Mouse (Mus musculus) frontal cortex, adult (tissue): ENCODE results near the gene Hnf4a.

Source experiments
- ATAC-seq: cut with Nextera tagmentation; 2 replicates; pipeline ENCODE4 v1.9.2; 2017; ENCODE audit warnings: mild to moderate bottlenecking, moderate library complexity, mixed read lengths; ENCODE audit not compliant: low TSS enrichment

Hnf4a gene

GRCm38 (mm10) chr2:163593636-163594282, 87.2 kb downstream of the Hnf4a start:
- ATAC-seq: no peak

- ATAC-seq: no peak
These were observed 88.5 kb downstream of the Hnf4a start for GRCm38 (mm10) chr2:163595119-163595518.

GRCm38 (mm10) chr2:163596057-163596872, 89.7 kb downstream of the Hnf4a start:
- ATAC-seq: no peak

GRCm38 (mm10) chr2:163596873-163597155, 90.2 kb downstream of the Hnf4a start:
- no peak for ATAC-seq

- no peak for ATAC-seq
These were observed 91.1 kb downstream of the Hnf4a start for GRCm38 (mm10) chr2:163597661-163598060.

GRCm38 (mm10) chr2:163599226-163599625, 92.6 kb downstream of the Hnf4a start:
- no peak for ATAC-seq

- peak; percentile 45 for ATAC-seq
These were observed 94.5 kb downstream of the Hnf4a start for GRCm38 (mm10) chr2:163601066-163601465.

GRCm38 (mm10) chr2:163601712-163602100, 95.1 kb downstream of the Hnf4a start:
- no peak for ATAC-seq

- peak; percentile 83 for ATAC-seq
These were observed 95.7 kb downstream of the Hnf4a start, which contains the start of gene Ttpal for GRCm38 (mm10) chr2:163602101-163602971. Ttpal (plus strand) TSS chr2:163602314.

- ATAC-seq: no peak
These were observed 99.6 kb downstream of the Hnf4a start for GRCm38 (mm10) chr2:163606161-163606560.

GRCm38 (mm10) chr2:163608008-163608407, 101.4 kb downstream of the Hnf4a start:
- ATAC-seq: peak; percentile 36; the same call in 1 of the 2 replicates

GRCm38 (mm10) chr2:163609281-163609975, 102.8 kb downstream of the Hnf4a start:
- ATAC-seq: 0 out of 2 replicates have a peak, but pooled peaks have one; percentile 4

- ATAC-seq: no peak
These were observed 104.6 kb downstream of the Hnf4a start for GRCm38 (mm10) chr2:163611176-163611575.

- no peak for ATAC-seq
These were observed 106.6 kb downstream of the Hnf4a start for GRCm38 (mm10) chr2:163613206-163613605.

- no peak for ATAC-seq
These were observed 107.4 kb downstream of the Hnf4a start for GRCm38 (mm10) chr2:163613990-163614389.

- no peak for ATAC-seq
These were observed 108.8 kb downstream of the Hnf4a start for GRCm38 (mm10) chr2:163615401-163615800.

- ATAC-seq: peak; percentile 74
These were observed 109.5 kb downstream of the Hnf4a start for GRCm38 (mm10) chr2:163615906-163616651.

GRCm38 (mm10) chr2:163616652-163617227, 110.1 kb downstream of the Hnf4a start:
- ATAC-seq: peak; percentile 5; the same call in 1 of the 2 replicates

- no peak for ATAC-seq
These were observed 110.7 kb downstream of the Hnf4a start for GRCm38 (mm10) chr2:163617232-163617863.

GRCm38 (mm10) chr2:163617874-163618273, 111.3 kb downstream of the Hnf4a start:
- ATAC-seq: no peak
